Mouse (Mus musculus) mesoderm, embryonic 11.5 days (tissue): ENCODE measurements around the gene Wnt5a.

Source experiments
- DNase-seq: peaks from one replicate; pipeline ENCODE4 v3.0.0-alpha.2; 2012; ENCODE audit warnings: low read depth, low spot score

The Wnt5a gene

GRCm38 (mm10) chr14:28509441-28510340, 5.1 kb downstream of the Wnt5a start:
- DNase-seq: peak; percentile 76

GRCm38 (mm10) chr14:28510341-28511028, 5.9 kb downstream of the Wnt5a start:
- DNase-seq: no peak

- DNase-seq: peak; percentile 47
These were observed 6.6 kb downstream of the Wnt5a start for GRCm38 (mm10) chr14:28511029-28511651.

- no peak for DNase-seq
These were observed 8.4 kb downstream of the Wnt5a start for GRCm38 (mm10) chr14:28512805-28513590.

GRCm38 (mm10) chr14:28514171-28514570, 9.6 kb downstream of the Wnt5a start:
- DNase-seq: no peak

- DNase-seq: no peak
These were observed 10.8 kb downstream of the Wnt5a start for GRCm38 (mm10) chr14:28515331-28515730.

GRCm38 (mm10) chr14:28517631-28518560, 13.3 kb downstream of the Wnt5a start:
- DNase-seq: no peak

- no peak for DNase-seq
These were observed 16.6 kb downstream of the Wnt5a start for GRCm38 (mm10) chr14:28521106-28521505.

- DNase-seq: no peak
These were observed 18.1 kb downstream of the Wnt5a start for GRCm38 (mm10) chr14:28522611-28523010.

GRCm38 (mm10) chr14:28525566-28525965, 21.0 kb downstream of the Wnt5a start:
- no peak for DNase-seq

GRCm38 (mm10) chr14:28528151-28528685, 23.7 kb downstream of the Wnt5a start:
- DNase-seq: no peak

GRCm38 (mm10) chr14:28531531-28531930, 27.0 kb downstream of the Wnt5a start:
- no peak for DNase-seq

- no peak for DNase-seq
These were observed 28.4 kb downstream of the Wnt5a start for GRCm38 (mm10) chr14:28532943-28533342.

- DNase-seq: no peak
These were observed 29.3 kb downstream of the Wnt5a start for GRCm38 (mm10) chr14:28533876-28534275.

GRCm38 (mm10) chr14:28535814-28536213, 31.3 kb downstream of the Wnt5a start:
- DNase-seq: no peak

- no peak for DNase-seq
These were observed 35.0 kb downstream of the Wnt5a start for GRCm38 (mm10) chr14:28539577-28539976.

GRCm38 (mm10) chr14:28542117-28542741, 37.7 kb downstream of the Wnt5a start:
- DNase-seq: peak; percentile 44

GRCm38 (mm10) chr14:28561861-28562260, 57.3 kb downstream of the Wnt5a start:
- no peak for DNase-seq
